Mouse (Mus musculus) liver, embryonic 14.5 days (tissue): ENCODE measurements around the gene Lcmt1. TPM values are rescaled to one million over a fixed set of nuclear protein-coding genes. Genes with fewer than 3 reads are reported as not detected.

Source experiments
- ATAC-seq: fragments of 200-750 bp; cut with Nextera tagmentation; 2 replicates; pipeline ENCODE4 v1.8.0; 2017; ENCODE audit warnings: moderate number of reproducible peaks, mild to moderate bottlenecking, moderate library complexity; ENCODE audit not compliant: insufficient read depth
- DNase-seq, 3 experiments: peaks; one replicate each; pipeline ENCODE4 v3.0.0-alpha.2; 2012 to 2013; ENCODE audit warnings: low read depth in 3 of 3, low spot score in 3 of 3
- H3K27ac ChIP-seq: fragments of 300-500 bp; sonication (generic); 2 replicates; pipeline ENCODE4 v1.5.1; 2014; ENCODE audit warnings: moderate library complexity, mild to moderate bottlenecking, control low read depth, inconsistent platforms
- H3K27me3 ChIP-seq: fragments of 300-500 bp; sonication (generic); 2 replicates; pipeline ENCODE4 v1.6.1; 2014; ENCODE audit warnings: mild to moderate bottlenecking, low read length, moderate library complexity; ENCODE audit not compliant: control insufficient read depth, insufficient read depth
- H3K36me3 ChIP-seq: fragments of 300-500 bp; sonication (generic); replicated peaks from 2 replicates; pipeline ENCODE4 v1.6.1; 2014; ENCODE audit warnings: low read depth; ENCODE audit not compliant: control insufficient read depth, insufficient read depth
- H3K4me1 ChIP-seq, 2 experiments: fragments of 200-500 bp in 1 of 2; fragments of 300-500 bp in 1 of 2; sonication (generic) in 1 of 2; replicated peaks; 2 replicates each; pipeline ENCODE4 v1.6.1; 2012 to 2014; ENCODE audit warnings: antibody characterized with exemption in 1 of 2, inconsistent platforms in 1 of 2, low read length in 1 of 2; ENCODE audit not compliant: control insufficient read depth in 2 of 2, insufficient read depth in 2 of 2
- H3K4me2 ChIP-seq: fragments of 300-500 bp; sonication (generic); 2 replicates; pipeline ENCODE4 v1.6.1; 2014; ENCODE audit warnings: low read depth, mild to moderate bottlenecking, control low read depth, moderate library complexity
- H3K4me3 ChIP-seq, 2 experiments: fragments of 200-500 bp in 1 of 2; fragments of 300-500 bp in 1 of 2; sonication (generic) in 1 of 2; 2 replicates each; pipeline ENCODE4 v1.5.1; 2012 to 2014; ENCODE audit warnings: low read depth in 2 of 2, low read length in 2 of 2, mild to moderate bottlenecking in 2 of 2, control low read depth in 1 of 2, inconsistent platforms in 1 of 2, moderate library complexity in 1 of 2; ENCODE audit not compliant: insufficient read depth in 1 of 2
- H3K9ac ChIP-seq: fragments of 300-500 bp; sonication (generic); replicated peaks from 2 replicates; pipeline ENCODE4 v1.6.1; 2014; ENCODE audit warnings: mild to moderate bottlenecking, control low read depth, moderate library complexity
- H3K9me3 ChIP-seq: fragments of 300-500 bp; sonication (generic); 2 replicates; pipeline ENCODE4 v1.6.1; 2016; ENCODE audit warnings: low read length, mixed read lengths; ENCODE audit not compliant: control insufficient read depth
- CTCF ChIP-seq: IDR thresholded peaks from 2 replicates; pipeline ENCODE4 v1.5.1; 2016; ENCODE audit warnings: antibody characterized with exemption, low read depth, control low read depth
- EP300 ChIP-seq: IDR thresholded peaks from 2 replicates; pipeline ENCODE4 v1.6.1; 2016; ENCODE audit warnings: antibody characterized with exemption, low read depth
- WGBS: fragments of 180-500 bp; shearing (Covaris S2); extraction: QIAGEN DNeasy Blood & Tissue Kit; methylation state at CpG from one replicate; pipeline ENCODE4 v1.1.7; 2014; ENCODE audit not compliant: insufficient replicate concordance; 5-methylcytosine and 5-hydroxymethylcytosine counted together
- polyA plus RNA-seq, 2 experiments: library from polyadenylated mRNA; depleted of rRNA in 1 of 2; stranded (reverse) in 1 of 2; unstranded in 1 of 2; fragments of >200 nt; fragmentation: Nextera tagmentation in 1 of 2; extraction: Ambion mirVana in 1 of 2; gene quantifications; 2 replicates each; pipeline versions ENCODE4 v1.2.1 to v1.2.3; 2012 to 2014

Gene Lcmt1
- polyA plus RNA-seq (2012; rRNA removed) = 13.0 and 18.6 TPM in 2 replicates
- polyA plus RNA-seq (2014; fragmentation: Nextera tagmentation; extraction: Ambion mirVana) = 23.6 and 28.4 TPM in 2 replicates

DNA sequence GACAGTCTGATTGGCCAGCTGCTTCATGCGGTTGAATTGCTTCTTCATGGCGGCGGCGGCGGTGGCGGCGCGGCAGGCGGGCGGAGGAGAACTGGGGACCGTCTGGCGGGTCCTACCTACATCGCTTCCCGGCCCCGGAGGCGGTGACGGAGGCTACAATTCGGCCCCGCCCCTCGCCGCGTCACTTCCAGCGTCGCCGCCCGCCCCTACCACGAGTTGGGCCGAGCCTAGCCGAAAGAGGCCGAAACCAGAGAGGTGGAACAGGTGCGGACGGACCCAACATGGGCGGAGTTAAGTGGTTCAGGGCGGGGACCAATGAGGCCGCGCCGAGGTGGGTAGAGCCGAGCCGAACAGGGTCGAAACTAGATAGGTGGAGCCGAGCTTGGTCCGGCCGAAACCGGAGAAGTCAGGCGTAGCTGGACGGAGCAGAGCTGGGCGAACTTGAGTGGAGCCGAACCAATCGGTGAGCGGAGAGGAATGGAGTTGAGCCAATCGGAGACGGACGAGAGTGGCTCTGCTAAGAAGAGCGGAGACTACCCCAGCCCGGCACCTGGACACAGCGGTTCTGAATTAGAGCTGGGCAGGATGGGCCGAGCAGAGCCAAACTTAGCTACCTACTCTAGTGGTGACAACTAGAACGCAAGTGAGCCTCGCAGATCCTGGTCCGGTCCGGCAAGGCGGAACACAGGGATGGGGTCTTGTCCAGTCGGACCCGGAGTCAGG is at the start of gene Lcmt1, which contains the start of gene Arhgap17:
TSS of gene Lcmt1 (plus strand) at position 26 of the 723 bp plus-strand sequence.
TSS of gene Arhgap17 (minus strand) at position 157 of the 723 bp plus-strand sequence.
- Histone ChIP-seq H3K27ac (peak within 1 kb of the TSS; percentile 88), H3K36me3 (no peaks in the 10 kb centered on the region), H3K4me2 (peak within 1 kb of the TSS; percentile 88), H3K9me3 (no peaks in the 10 kb centered on the region), H3K4me3 (peak within 1 kb of the TSS; percentile 78 to 89), H3K9ac (peak within 1 kb of the TSS; percentile 94), H3K27me3 (no peaks in the 10 kb centered on the region), H3K4me1 (peaks cover 37 to 43% of the 10 kb centered on the region in 2 experiments)
- peak; percentile 96 for ATAC-seq
- DNase-seq = peak; percentile 95 to 98 (median 96)
- TF ChIP-seq EP300 (peak; percentile 48; the same call in 1 of the 2 replicates), CTCF (no peak)
- under 1% methylated on average over 64 of the region's 64 CpGs for WGBS

DNA sequence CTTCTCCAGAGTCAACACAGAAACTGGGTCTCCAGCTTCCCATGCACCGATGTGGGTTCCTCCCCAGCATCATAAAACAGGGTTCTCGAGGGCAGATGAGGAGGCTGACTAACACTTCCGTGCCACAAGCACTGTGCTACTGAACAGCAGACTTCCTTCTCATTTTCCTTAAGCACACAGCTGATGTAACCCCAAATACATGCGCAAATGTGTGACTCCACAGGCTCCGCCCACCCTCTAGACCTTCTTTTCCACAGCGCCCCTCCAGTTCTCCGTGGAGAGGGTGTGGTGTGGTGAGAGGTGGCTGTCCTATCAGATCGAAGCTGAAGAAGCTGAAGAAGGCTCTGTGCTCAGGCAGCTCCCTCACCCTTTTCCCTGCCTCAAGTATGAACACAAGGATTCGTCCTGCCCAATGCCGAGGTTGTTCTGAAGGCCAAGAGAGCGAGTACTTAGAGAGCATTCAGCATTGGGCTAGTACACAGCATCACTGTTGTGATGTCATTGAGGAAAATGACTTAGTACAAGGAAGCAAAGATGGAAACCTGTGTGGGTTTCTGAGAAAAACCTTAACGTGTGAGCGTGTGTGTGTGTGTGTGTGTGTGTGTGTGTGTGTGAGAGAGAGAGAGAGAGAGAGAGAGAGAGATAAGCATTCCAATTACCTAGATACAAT is 47.0 kb upstream of the Lcmt1 start:
- DNase-seq (peak; percentile 28 to 53 (median 36)), ATAC-seq (peak; percentile 71)
- H3K27me3 ChIP-seq = no peaks in the 10 kb centered on the region
- no peaks in the 10 kb centered on the region for H3K9me3 ChIP-seq
- peaks cover 27% of the 10 kb centered on the region for H3K36me3 ChIP-seq
- H3K9ac ChIP-seq = no peak overlapping the region; the same call in 1 of the 2 replicates
- H3K27ac ChIP-seq = no peak overlapping the region; the same call in 1 of the 2 replicates
- no peak overlapping the region for H3K4me2 ChIP-seq
- TF ChIP-seq EP300 (no peak), CTCF (peak; percentile 22; the same call in 1 of the 2 replicates)
- WGBS = 40% methylated on average over 13 of the region's 13 CpGs
- peaks cover 40 to 41% of the 10 kb centered on the region in 2 experiments for H3K4me1 ChIP-seq
- no peak overlapping the region for H3K4me3 ChIP-seq

DNA sequence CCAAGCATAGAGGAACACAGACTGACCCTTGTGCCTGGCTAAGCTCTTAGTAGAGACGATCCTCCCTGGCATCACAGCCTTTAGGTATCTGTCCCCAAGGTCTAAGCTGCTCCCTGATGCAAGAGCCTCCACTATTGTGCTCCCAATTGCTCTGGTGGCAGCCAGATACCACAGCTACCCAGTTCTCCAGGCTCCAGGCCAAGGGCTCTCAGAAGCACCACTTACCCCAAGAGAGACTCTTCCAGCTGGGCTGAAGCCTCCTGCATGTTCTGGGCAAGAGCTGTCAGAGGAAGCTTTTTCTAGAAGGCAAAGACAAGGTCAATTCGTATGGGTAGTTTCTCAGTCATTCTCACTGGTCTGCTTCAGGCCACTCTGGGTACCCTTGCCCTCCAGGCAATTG is 46.2 kb upstream of the Lcmt1 start:
- Histone ChIP-seq H3K9me3 (no peaks in the 10 kb centered on the region), H3K4me2 (no peak overlapping the region), H3K27ac (no peak overlapping the region; the same call in 1 of the 2 replicates), H3K9ac (no peak overlapping the region), H3K4me1 (peaks cover 40 to 41% of the 10 kb centered on the region in 2 experiments), H3K4me3 (no peak overlapping the region), H3K36me3 (peaks cover 24% of the 10 kb centered on the region), H3K27me3 (no peaks in the 10 kb centered on the region)
- WGBS = 81% methylated on average over 2 of the region's 2 CpGs
- ATAC-seq = no peak
- TF ChIP-seq CTCF (no peak), EP300 (no peak)
- DNase-seq = no peak

DNA sequence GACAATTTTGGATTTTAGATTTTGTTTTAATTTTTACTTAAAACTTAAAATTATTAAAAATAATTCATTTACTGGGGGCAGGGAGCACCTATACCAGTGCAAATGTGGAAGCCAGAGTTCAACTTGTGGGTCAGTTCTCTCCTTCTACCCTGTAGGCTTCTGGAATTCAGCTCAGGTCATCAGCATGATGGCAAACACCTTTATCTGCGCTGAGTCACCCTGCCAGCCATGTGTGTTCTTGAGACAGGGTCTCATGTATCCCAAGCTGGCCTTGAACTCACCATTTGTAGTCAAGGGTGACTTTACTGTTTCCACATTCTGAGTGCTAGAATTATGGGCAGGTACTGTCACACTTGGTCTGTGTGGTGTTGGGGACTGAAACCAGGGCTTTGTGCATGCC is 45.5 kb upstream of the Lcmt1 start:
- Histone ChIP-seq H3K9ac (no peak overlapping the region), H3K27me3 (no peaks in the 10 kb centered on the region), H3K27ac (no peak overlapping the region), H3K4me2 (no peak overlapping the region), H3K4me3 (no peak overlapping the region), H3K4me1 (peaks cover 40 to 41% of the 10 kb centered on the region in 2 experiments), H3K9me3 (no peaks in the 10 kb centered on the region), H3K36me3 (peaks cover 24% of the 10 kb centered on the region)
- 85% methylated on average over 1 of the region's 1 CpGs for WGBS
- TF ChIP-seq EP300 (no peak), CTCF (no peak)
- DNase-seq (peak in 2 of 3 experiments; percentile 19 to 24), ATAC-seq (peak; percentile 40; the same call in 1 of the 2 replicates)

DNA sequence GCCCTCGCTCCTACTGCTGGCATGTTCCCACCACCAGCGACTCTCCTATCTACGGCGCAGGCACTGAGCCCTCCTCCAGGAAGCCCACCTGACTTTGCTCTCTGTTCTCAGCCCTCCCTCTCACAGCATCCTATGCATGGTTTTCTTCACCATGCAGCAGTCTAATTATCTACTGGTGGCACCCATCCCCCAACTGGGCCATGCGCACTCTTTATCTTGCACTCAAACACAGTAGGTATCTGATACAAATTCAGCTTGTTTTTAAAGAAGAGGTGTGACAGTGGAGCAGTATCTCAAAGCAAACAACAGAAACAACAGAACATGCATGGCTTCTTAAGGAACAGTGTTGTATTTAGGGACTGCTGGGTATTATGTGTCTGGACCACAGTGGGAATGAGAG is 43.5 kb upstream of the Lcmt1 start:
- Histone ChIP-seq H3K4me3 (no peak overlapping the region), H3K9me3 (no peaks in the 10 kb centered on the region), H3K4me2 (peak overlapping the region; percentile 5), H3K27ac (no peak overlapping the region), H3K4me1 (peaks cover 40 to 44% of the 10 kb centered on the region in 2 experiments), H3K36me3 (peaks cover 18% of the 10 kb centered on the region), H3K27me3 (no peaks in the 10 kb centered on the region), H3K9ac (no peak overlapping the region; the same call in 1 of the 2 replicates)
- 61% methylated on average over 5 of the region's 5 CpGs for WGBS
- TF ChIP-seq EP300 (peak; percentile 51), CTCF (no peak)
- ATAC-seq (peak; percentile 63), DNase-seq (peak in 2 of 3 experiments; percentile 36 to 42)
